Mouse (Mus musculus): ENCODE data around the gene Fam222b. TPM values are rescaled to one million over a fixed set of nuclear protein-coding genes. Genes with fewer than 3 reads are reported as not detected.
A peak's percentile ranks its signal among the peaks of the same experiment; 100 is the strongest.

Fam222b gene
- polyA plus RNA-seq, 1 experiment from 2014 or later: 21.1 TPM

- Histone ChIP-seq H3K4me2 (ENCODE audit: low read length) (peak overlapping the region; percentile 68), H3K27me3 (replicated peaks; ENCODE audit: control insufficient read depth, insufficient read depth, low read length) (no peaks in the 10 kb centered on the region), H3K36me3 (ENCODE audit: control insufficient read depth, insufficient read depth) (peaks cover 20% of the 10 kb centered on the region), H3K4me3 (replicated peaks; ENCODE audit: low read length) (peak overlapping the region; percentile 94), H3K4me1 (replicated peaks; ENCODE audit: control insufficient read depth, insufficient read depth, low read length) (peaks cover 29% of the 10 kb centered on the region), H3K9ac (replicated peaks; ENCODE audit: low read depth, low read length) (peak overlapping the region; percentile 99), H3K9me3 (ENCODE audit: control insufficient read depth, low read length) (no peaks in the 10 kb centered on the region), H3K27ac (ENCODE audit: low read length) (peak overlapping the region; percentile 98)
- ATAC-seq: no peak
- 0% methylated on average over 14 of the region's 14 CpGs for WGBS
Observed at GRCm38 (mm10) chr11:78164604-78164923, 70.1 kb downstream of the Fam222b start.

GRCm38 (mm10) chr11:78164924-78165760, 70.7 kb downstream of the Fam222b start, which contains the start of gene Traf4:
Gene Traf4, minus strand, starts transcription at chr11:78165589.
- Histone ChIP-seq H3K4me1 (replicated peaks; ENCODE audit: control insufficient read depth, insufficient read depth, low read length) (peaks cover 28% of the 10 kb centered on the region), H3K27me3 (replicated peaks; ENCODE audit: control insufficient read depth, insufficient read depth, low read length) (no peaks in the 10 kb centered on the region), H3K27ac (ENCODE audit: low read length) (peak within 1 kb of the TSS; percentile 98), H3K36me3 (ENCODE audit: control insufficient read depth, insufficient read depth) (peaks cover 14% of the 10 kb centered on the region), H3K4me3 (replicated peaks; ENCODE audit: low read length) (peak within 1 kb of the TSS; percentile 94), H3K4me2 (ENCODE audit: low read length) (peak within 1 kb of the TSS; percentile 68), H3K9ac (replicated peaks; ENCODE audit: low read depth, low read length) (peak within 1 kb of the TSS; percentile 99), H3K9me3 (ENCODE audit: control insufficient read depth, low read length) (no peaks in the 10 kb centered on the region)
- peak; percentile 89 for ATAC-seq
- WGBS: under 1% methylated on average over 77 of the region's 78 CpGs

- H3K9ac ChIP-seq (replicated peaks; ENCODE audit: low read depth, low read length): peak overlapping the region; percentile 99
- H3K9me3 ChIP-seq (ENCODE audit: control insufficient read depth, low read length): no peaks in the 10 kb centered on the region
- peak overlapping the region; percentile 5; the same call in 1 of the 2 replicates for H3K27ac ChIP-seq (ENCODE audit: low read length)
- peak overlapping the region; percentile 94 for H3K4me3 ChIP-seq (replicated peaks; ENCODE audit: low read length)
- H3K4me1 ChIP-seq (replicated peaks; ENCODE audit: control insufficient read depth, insufficient read depth, low read length): peaks cover 28% of the 10 kb centered on the region
- WGBS: 4% methylated on average over 16 of the region's 16 CpGs
- peaks cover 9% of the 10 kb centered on the region for H3K36me3 ChIP-seq (ENCODE audit: control insufficient read depth, insufficient read depth)
- peak; percentile 29 for ATAC-seq
- peak overlapping the region; percentile 68 for H3K4me2 ChIP-seq (ENCODE audit: low read length)
- no peaks in the 10 kb centered on the region for H3K27me3 ChIP-seq (replicated peaks; ENCODE audit: control insufficient read depth, insufficient read depth, low read length)
Observed at GRCm38 (mm10) chr11:78165761-78166109, 71.3 kb downstream of the Fam222b start.

- H3K27me3 ChIP-seq (replicated peaks; ENCODE audit: control insufficient read depth, insufficient read depth, low read length): no peaks in the 10 kb centered on the region
- H3K4me3 ChIP-seq (replicated peaks; ENCODE audit: low read length): peak overlapping the region; percentile 94; the same call in 1 of the 2 replicates
- peak overlapping the region; percentile 5; the same call in 1 of the 2 replicates for H3K27ac ChIP-seq (ENCODE audit: low read length)
- peaks cover 5% of the 10 kb centered on the region for H3K36me3 ChIP-seq (ENCODE audit: control insufficient read depth, insufficient read depth)
- peak overlapping the region; percentile 68 for H3K4me2 ChIP-seq (ENCODE audit: low read length)
- no peak for ATAC-seq
- 37% methylated on average over 4 of the region's 4 CpGs for WGBS
- no peaks in the 10 kb centered on the region for H3K9me3 ChIP-seq (ENCODE audit: control insufficient read depth, low read length)
- H3K9ac ChIP-seq (replicated peaks; ENCODE audit: low read depth, low read length): peak overlapping the region; percentile 99
- H3K4me1 ChIP-seq (replicated peaks; ENCODE audit: control insufficient read depth, insufficient read depth, low read length): peaks cover 28% of the 10 kb centered on the region
Observed at GRCm38 (mm10) chr11:78166161-78166560, 71.7 kb downstream of the Fam222b start.

GRCm38 (mm10) chr11:78166640-78167039, 72.2 kb downstream of the Fam222b start:
- H3K4me2 ChIP-seq (ENCODE audit: low read length): no peak overlapping the region
- H3K4me3 ChIP-seq (replicated peaks; ENCODE audit: low read length): no peak overlapping the region
- ATAC-seq: no peak
- no peak overlapping the region for H3K9ac ChIP-seq (replicated peaks; ENCODE audit: low read depth, low read length)
- H3K27me3 ChIP-seq (replicated peaks; ENCODE audit: control insufficient read depth, insufficient read depth, low read length): no peaks in the 10 kb centered on the region
- no peaks in the 10 kb centered on the region for H3K9me3 ChIP-seq (ENCODE audit: control insufficient read depth, low read length)
- WGBS: 73% methylated on average over 6 of the region's 6 CpGs
- H3K36me3 ChIP-seq (ENCODE audit: control insufficient read depth, insufficient read depth): 0 out of 2 replicates have a peak, but pooled peaks cover 2% of the 10 kb centered on the region
- H3K4me1 ChIP-seq (replicated peaks; ENCODE audit: control insufficient read depth, insufficient read depth, low read length): peaks cover 28% of the 10 kb centered on the region
- no peak overlapping the region for H3K27ac ChIP-seq (ENCODE audit: low read length)

- H3K4me1 ChIP-seq (replicated peaks; ENCODE audit: control insufficient read depth, insufficient read depth, low read length): peaks cover 22% of the 10 kb centered on the region
- no peak overlapping the region for H3K4me2 ChIP-seq (ENCODE audit: low read length)
- ATAC-seq: no peak
- H3K9ac ChIP-seq (replicated peaks; ENCODE audit: low read depth, low read length): no peak overlapping the region
- 87% methylated on average over 14 of the region's 14 CpGs for WGBS
- no peak overlapping the region for H3K4me3 ChIP-seq (replicated peaks; ENCODE audit: low read length)
- no peaks in the 10 kb centered on the region for H3K36me3 ChIP-seq (ENCODE audit: control insufficient read depth, insufficient read depth)
- no peaks in the 10 kb centered on the region for H3K9me3 ChIP-seq (ENCODE audit: control insufficient read depth, low read length)
- H3K27me3 ChIP-seq (replicated peaks; ENCODE audit: control insufficient read depth, insufficient read depth, low read length): no peaks in the 10 kb centered on the region
- no peak overlapping the region for H3K27ac ChIP-seq (ENCODE audit: low read length)
Observed at GRCm38 (mm10) chr11:78167257-78167959, 72.9 kb downstream of the Fam222b start.

GRCm38 (mm10) chr11:78168541-78169468, 74.3 kb downstream of the Fam222b start:
- no peak overlapping the region for H3K9ac ChIP-seq (replicated peaks; ENCODE audit: low read depth, low read length)
- no peaks in the 10 kb centered on the region for H3K9me3 ChIP-seq (ENCODE audit: control insufficient read depth, low read length)
- H3K27me3 ChIP-seq (replicated peaks; ENCODE audit: control insufficient read depth, insufficient read depth, low read length): no peaks in the 10 kb centered on the region
- H3K4me3 ChIP-seq (replicated peaks; ENCODE audit: low read length): no peak overlapping the region
- H3K27ac ChIP-seq (ENCODE audit: low read length): no peak overlapping the region
- ATAC-seq: no peak
- H3K4me1 ChIP-seq (replicated peaks; ENCODE audit: control insufficient read depth, insufficient read depth, low read length): peaks cover 8% of the 10 kb centered on the region
- no peak overlapping the region for H3K4me2 ChIP-seq (ENCODE audit: low read length)
- WGBS: 52% methylated on average over 19 of the region's 19 CpGs
- H3K36me3 ChIP-seq (ENCODE audit: control insufficient read depth, insufficient read depth): no peaks in the 10 kb centered on the region

GRCm38 (mm10) chr11:78170306-78170705, 75.8 kb downstream of the Fam222b start:
- Histone ChIP-seq H3K27ac (ENCODE audit: low read length) (no peak overlapping the region), H3K27me3 (replicated peaks; ENCODE audit: control insufficient read depth, insufficient read depth, low read length) (no peaks in the 10 kb centered on the region), H3K9ac (replicated peaks; ENCODE audit: low read depth, low read length) (no peak overlapping the region), H3K4me1 (replicated peaks; ENCODE audit: control insufficient read depth, insufficient read depth, low read length) (peaks cover 8% of the 10 kb centered on the region), H3K36me3 (ENCODE audit: control insufficient read depth, insufficient read depth) (no peaks in the 10 kb centered on the region), H3K4me3 (replicated peaks; ENCODE audit: low read length) (no peak overlapping the region), H3K9me3 (ENCODE audit: control insufficient read depth, low read length) (no peaks in the 10 kb centered on the region), H3K4me2 (ENCODE audit: low read length) (no peak overlapping the region)
- 94% methylated on average over 15 of the region's 15 CpGs for WGBS
- no peak for ATAC-seq
